Mouse (Mus musculus): Measurements from ENCODE around the gene Hist1h1d.
"Not testable (repeated sequence)": the region's sequence is repeated elsewhere in the genome, so short reads cannot be mapped to it uniquely, and the experiment has no call there.

Hist1h1d gene

DNA sequence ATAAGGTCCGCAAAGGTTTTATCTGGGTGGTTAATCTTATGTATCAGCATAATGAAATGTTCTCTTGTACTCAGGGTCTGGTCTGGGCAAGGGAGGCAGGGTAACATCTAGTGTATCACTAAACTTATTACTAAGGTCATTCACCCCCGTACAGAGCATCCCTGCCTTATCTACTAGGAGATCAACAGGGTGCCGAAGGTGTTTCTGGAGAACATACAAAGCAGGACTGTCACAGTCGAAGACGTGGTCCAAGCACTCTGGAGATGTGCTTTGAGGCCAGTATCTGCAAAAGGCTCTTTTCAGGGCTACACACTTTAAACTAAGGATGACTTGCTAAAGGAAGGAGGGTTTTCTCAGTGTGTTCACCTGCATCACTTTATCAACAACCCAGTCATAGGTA lies 6.4 kb upstream of the Hist1h1d start:
- no peak for DNase-seq (ENCODE audit: low spot score)

DNA sequence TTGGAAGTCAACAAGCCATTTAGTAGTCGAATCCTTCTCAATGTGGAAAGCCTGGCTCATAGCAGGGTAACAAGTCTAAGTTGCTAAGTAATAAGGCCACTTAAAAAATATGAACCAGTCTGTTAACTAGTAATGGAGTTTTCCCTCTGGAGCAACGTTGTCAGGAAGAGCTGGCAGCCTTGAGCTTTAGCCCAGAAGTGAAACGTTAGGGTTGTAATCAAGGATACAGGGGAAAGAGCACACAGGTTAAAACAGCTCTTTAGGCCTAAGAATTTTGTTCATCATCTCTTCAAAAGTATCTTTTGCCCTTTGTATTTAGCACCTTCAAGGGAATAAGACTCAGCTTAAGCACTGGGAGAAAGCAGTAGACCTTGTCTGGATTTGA lies 2.3 kb upstream of the Hist1h1d start:
- no peak for DNase-seq (ENCODE audit: low spot score)

DNA sequence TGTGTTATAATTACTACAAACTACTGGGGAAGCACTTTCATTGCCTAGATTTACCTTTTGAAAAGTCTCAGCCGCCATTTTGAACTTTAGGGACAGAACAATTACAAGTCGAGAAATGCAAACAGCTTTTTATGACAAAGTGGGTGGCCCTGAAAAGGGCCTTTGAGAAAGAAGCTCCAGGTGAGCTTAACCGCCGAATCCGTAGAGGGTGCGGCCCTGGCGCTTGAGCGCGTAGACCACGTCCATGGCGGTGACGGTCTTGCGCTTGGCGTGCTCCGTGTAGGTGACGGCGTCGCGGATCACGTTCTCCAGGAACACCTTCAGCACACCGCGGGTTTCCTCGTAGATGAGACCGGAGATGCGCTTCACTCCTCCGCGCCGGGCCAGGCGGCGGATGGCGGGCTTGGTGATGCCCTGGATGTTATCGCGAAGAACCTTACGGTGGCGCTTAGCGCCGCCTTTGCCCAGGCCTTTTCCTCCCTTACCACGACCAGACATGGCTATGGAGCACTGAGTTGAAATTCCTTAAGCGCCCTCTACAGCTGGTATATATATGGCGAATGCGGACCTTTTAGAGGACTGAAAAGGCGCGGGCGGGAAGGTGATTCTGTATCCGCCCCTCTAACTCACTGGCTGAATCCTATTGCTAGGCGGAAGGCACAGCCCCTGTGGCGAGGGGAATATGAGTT lies 1.8 kb upstream of the Hist1h1d start, which contains the start of gene Hist1h4f:
TSS of gene Hist1h4f (minus strand) at position 503 of the 689 bp plus-strand sequence.
- peak; percentile 82 for DNase-seq (ENCODE audit: low spot score)

DNA sequence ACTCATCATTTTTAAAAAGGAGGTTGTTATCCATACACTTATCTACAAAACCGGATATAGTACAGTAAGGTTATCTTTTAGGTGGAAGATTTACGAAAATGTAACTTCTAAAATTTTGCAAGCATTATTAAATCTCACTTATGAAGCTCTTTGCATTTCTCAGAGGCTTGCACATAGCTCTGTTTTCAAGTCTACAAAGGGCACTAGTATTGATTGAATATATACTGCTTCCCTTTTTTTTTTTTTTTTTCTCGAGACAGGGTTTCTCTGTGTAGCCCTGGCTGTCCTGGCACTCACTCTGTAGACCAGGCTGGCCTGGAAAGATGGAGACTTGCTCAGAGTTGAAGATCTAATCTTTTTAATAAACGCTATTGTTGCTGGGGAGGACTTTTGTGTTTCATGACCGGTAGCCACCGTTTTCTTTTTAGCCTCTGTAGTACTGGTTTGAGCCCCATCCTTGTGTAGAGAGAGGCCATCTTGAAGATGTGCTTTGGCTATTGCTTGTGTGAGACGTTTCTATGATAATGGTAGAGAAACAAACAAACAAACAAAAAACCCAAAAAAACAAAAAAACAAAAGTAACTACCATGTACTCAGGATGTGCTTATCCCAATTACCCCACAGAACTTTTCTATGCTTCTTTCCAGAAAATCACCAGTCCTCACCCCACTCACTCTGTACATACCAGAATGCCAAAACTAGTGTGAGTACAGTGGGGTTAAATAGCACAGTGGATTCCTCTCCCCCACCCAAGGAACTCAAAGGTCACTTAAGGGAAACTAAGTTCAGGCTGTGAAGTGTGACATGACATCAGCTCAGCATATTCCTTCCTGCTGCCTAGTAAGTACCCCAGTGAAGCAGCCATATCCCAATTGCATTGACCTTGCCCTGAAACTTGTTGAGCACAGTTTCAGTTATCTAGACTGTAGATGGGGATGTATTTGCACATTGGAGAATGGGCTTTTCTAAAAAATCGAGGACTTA lies 839 bp upstream of the Hist1h1d start:
- DNase-seq (ENCODE audit: low spot score): no peak

DNA sequence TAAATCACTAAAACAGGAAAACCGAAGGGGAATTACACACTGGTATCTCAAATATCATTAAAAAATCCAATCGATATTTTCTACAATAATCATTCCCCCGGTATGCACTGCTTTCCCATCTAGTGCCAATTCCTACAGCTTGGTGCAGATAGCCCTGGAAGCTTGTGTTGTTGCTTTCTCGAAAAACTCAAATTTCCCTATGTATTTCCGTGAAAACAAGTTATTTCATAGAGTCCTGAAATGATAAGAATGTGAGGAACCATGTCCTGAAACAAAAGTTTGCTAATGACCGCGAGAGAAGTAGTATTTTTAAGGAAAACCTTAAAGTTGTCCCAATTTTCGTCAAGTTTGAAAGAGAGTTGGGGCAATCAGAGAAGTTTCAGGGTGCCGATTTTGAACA lies 1.3 kb downstream of the Hist1h1d start:
- DNase-seq (ENCODE audit: low spot score): no peak

DNA sequence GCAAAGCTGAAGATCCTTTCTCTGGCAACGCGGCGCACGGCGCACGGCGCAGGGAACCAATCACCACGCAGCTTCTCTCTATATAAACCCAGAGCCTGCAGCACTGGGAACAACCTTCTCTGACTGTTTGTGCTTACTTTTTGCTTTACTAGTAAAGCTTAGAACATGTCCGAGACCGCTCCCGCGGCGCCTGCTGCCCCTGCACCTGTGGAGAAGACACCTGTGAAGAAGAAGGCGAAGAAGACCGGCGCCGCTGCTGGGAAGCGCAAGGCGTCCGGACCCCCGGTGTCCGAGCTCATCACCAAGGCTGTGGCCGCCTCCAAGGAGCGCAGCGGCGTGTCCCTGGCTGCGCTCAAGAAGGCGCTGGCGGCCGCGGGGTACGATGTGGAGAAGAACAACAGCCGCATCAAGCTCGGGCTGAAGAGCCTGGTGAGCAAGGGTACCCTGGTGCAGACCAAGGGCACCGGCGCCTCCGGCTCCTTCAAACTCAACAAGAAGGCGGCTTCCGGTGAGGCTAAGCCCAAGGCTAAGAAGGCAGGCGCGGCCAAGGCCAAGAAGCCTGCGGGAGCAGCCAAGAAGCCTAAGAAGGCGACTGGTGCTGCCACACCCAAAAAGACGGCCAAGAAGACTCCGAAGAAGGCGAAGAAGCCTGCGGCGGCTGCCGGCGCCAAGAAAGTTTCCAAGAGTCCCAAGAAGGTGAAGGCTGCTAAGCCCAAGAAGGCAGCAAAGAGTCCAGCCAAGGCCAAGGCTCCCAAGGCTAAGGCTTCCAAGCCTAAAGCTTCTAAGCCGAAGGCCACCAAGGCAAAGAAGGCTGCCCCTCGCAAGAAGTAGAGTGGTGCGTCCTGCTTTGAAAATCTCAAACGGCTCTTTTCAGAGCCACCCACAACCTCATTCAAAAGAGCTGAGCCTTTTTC lies 2.1 kb downstream of the Hist1h1d start:
- DNase-seq (ENCODE audit: low spot score): peak; percentile 72

DNA sequence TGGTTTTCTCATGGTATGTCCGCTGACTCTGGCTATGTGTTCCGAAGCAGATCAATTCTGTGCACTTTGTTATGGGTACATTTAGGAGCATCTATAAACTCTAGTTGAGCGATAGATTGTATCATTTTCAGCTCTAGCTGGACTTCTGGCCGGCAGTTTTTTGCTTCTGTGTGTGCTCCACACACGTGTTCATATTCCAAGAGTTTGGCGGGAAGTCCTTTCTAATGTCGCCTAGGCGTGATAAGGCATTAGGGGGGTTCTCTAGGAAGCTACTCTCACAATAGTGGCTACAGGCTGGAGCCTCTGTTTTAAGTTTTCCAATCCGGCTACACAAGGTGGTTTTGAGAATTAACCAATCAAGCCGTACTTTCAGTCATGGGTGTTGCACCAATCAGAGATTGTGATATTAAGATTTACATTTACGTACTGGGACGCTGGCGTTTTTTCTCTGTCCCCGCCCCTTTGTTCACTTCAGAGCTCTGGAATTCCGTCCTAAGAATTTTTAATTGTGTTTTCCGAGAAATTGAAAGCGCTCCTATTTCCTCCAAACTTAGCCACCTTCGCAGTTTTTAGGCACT lies 2.9 kb downstream of the Hist1h1d start:
- DNase-seq (ENCODE audit: low spot score): peak; percentile 56

DNA sequence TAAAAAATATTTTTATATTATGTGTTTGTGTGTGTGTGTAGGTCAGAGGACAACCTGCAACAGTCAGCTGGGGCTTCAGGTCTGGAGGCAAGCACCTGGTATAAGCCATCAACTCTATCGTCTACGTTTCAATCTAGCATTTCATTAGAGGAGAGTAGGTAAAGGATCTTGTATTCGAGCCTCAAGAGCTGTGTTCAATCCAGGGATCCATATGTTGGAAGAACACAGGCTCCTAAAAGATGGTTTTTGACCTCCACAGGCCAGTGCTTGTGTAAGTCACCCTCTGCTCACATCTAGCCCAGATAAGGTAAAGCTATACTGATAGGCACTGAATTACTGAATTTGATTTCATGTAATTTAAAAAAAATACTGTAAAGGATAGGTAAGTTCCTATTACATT lies 3.8 kb downstream of the Hist1h1d start:
- no peak for DNase-seq (ENCODE audit: low spot score)

DNA sequence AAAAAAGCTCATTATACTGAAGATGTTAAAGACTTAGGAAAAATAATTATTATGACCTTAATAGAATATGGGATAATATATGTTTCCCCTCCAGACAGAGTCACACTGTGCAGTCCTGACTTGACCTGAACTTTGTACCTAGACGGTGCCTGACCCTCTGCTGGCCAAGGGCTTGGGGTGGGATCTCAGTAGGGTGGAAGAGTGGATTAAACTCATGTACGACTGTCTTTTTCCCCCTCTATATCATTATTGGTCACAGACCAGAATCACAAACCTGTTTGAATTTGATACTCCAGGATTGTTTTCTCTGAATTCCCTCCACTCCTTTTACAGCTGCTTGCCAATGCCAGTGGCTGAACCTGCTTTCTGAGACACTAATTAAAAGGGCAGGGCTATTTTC lies 7.6 kb downstream of the Hist1h1d start:
- DNase-seq (ENCODE audit: low spot score): not testable (repeated sequence)

DNA sequence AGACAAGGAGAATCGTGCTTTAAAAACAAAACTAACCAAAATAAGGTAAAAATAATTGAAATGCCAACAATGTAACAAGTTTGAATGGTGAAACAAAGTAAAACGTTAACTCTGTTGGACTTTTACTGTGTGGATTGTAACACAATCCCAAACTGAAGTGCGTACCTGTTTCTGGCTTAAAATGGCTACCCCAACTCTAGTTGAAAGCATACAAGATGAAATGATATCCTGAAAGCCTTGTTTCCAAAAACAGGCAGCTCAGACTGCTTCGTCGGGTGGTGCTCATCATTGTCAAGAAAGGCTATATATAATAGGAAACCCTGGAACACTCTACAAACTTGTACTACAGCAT lies 8.4 kb downstream of the Hist1h1d start:
- not testable (repeated sequence) for DNase-seq (ENCODE audit: low spot score)

DNA sequence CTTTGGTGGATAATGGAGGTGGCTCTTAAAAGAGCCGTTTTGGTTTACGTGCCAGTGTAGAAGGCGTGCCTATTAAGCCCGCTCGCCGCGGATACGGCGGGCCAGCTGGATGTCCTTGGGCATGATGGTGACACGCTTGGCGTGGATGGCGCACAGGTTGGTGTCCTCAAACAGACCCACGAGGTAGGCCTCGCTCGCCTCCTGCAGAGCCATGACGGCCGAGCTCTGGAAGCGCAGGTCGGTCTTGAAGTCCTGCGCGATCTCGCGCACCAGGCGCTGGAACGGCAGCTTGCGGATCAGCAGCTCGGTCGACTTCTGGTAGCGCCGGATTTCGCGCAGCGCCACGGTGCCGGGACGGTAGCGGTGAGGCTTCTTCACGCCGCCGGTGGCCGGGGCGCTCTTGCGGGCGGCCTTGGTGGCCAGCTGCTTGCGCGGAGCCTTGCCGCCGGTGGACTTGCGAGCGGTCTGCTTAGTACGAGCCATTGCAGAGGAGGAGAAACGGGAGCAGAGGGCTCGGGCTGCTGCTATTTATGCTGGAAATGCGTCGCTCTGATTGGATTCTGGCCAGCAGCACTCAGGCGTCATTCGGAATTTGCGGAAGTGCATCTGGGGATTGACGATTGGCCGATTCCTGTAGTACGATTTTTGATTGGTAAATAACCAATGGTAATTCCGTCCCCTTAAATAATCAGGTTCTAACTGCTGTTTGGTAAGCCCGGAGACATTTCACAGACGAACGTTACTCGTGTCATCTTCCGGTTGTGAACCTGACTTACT lies 9.0 kb downstream of the Hist1h1d start, which contains the start of gene Hist1h3e:
TSS of gene Hist1h3e (minus strand) at position 487 of the 777 bp plus-strand sequence.
- peak; percentile 90 for DNase-seq (ENCODE audit: low spot score)

DNA sequence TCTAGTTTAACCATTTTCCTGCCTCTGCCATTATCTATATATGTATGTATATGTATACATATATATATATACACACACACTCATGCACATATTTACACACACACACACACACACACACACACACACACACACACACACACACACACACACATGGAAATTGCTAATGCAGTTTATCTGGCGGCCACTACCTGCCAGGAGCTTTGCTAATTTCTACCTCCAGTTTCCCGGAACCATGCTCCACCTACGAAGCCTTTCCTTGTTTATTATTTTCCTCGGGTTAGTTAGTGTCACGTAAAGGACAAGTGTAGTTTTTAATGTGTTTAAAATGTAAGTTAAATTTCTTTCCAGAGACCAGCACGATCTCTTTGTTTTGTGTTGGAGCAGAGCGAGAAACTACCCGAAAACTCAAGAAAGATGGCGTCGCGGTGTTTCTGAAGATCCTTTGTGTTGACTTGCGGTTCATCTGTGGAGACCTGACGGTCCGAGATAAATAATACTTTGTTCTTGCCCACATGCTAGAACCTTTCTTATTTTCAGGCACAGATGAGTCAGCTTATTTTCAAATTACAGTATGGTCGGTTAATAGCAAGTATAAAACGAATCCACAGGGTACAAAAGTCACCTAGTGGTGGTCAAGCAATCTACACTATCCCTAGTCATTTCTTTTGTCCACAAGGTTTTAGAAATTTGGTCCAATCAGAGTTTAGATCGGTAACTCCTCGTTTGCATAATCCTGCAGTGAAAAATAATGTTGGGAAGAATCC lies 9.8 kb downstream of the Hist1h1d start:
- DNase-seq (ENCODE audit: low spot score): no peak

DNA sequence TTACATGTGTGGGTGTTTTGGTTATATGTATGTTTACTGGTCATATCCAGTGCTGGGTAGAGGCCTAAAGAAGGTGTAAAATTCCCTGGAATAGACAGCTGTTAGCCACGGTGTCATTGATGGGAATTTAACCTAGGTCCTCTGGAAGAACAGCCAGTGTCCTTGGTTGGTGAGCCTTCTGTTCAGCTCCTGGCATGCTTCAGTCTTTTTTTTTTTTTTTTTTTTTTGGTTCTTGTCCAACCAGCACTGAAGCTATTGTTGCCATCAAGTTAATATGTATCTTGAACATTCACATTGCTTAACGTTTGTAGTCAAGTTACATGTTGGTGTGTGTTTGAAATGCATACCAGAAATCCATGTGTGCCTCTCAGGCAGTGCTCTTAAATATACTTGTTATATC lies 11.4 kb downstream of the Hist1h1d start:
- no peak for DNase-seq (ENCODE audit: low spot score)

DNA sequence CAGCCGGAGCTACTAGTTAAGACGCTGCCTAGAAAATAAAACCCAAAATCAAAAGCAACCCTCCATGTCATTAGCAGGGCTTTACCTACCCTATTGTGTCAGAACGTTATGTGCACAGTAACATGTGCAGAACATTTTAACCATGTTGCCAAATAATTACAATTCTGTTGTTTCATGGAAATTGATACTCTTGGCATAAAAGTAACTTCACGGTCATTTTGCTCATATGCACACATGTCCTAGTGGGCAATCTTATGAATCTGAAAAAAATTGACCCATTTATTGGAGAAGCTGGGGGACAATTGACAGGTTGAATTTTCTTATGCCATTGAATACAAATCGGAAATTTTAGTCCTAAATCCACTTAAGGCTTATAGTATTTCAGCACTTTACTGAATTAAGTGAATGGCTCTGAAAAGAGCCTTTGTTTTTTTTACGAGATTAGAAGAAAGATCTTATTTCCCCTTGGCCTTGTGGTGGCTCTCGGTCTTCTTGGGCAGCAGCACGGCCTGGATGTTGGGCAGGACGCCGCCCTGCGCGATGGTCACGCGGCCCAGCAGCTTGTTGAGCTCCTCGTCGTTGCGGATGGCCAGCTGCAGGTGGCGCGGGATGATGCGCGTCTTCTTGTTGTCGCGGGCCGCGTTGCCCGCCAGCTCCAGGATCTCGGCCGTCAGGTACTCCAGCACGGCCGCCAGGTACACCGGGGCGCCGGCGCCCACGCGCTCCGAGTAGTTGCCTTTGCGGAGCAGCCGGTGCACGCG lies 17.4 kb downstream of the Hist1h1d start:
- DNase-seq (ENCODE audit: low spot score): not testable (repeated sequence)

DNA sequence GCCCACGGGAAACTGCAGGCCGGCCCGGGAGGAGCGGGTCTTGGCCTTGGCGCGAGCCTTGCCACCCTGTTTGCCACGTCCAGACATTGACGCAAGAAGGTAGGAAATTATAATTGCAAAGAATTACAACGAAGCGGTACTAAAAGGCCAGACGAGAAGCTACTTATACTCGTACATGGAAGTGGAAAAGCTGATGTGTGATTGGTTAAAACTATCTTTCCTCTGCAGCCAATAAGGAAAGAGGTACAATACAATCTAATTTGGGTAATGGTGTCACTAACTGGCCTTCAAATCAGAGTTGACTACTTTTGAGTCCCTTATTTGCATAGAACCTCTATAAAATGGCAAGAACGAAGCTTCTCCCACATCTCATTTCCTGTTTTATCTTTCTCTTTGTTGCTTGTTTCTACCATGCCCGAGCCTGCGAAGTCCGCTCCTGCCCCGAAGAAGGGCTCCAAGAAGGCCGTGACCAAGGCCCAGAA lies 18.0 kb downstream of the Hist1h1d start, which contains the start of the genes Hist1h2ae and Hist1h2bg:
TSS of gene Hist1h2ae (minus strand) at position 199 of the 482 bp plus-strand sequence.
TSS of gene Hist1h2bg (plus strand) at position 375 of the 482 bp plus-strand sequence.
- DNase-seq (ENCODE audit: low spot score): peak; percentile 66

DNA sequence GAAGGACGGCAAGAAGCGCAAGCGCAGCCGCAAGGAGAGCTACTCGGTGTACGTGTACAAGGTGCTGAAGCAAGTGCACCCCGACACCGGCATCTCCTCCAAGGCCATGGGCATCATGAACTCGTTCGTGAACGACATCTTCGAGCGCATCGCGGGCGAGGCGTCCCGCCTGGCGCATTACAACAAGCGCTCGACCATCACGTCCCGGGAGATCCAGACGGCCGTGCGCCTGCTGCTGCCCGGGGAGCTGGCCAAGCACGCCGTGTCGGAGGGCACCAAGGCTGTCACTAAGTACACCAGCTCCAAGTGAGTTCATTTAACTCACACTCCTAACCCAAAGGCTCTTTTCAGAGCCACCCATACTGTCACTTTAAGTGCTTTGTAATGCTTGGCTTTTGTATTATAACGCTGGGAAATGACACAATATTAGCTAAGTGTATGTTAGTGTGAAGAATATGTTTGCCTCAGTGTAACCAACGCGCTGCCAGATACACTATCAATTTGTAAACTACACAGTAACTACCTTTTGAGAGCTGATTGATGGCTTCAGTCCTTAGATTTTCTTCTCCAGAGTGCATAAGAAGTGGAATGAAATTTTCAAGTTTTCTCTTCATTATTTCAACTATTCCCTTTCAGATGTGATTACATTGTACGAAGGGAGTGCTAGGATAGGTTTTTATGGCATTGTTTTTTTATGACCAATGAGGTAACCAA lies 18.6 kb downstream of the Hist1h1d start:
- not testable (repeated sequence) for DNase-seq (ENCODE audit: low spot score)

DNA sequence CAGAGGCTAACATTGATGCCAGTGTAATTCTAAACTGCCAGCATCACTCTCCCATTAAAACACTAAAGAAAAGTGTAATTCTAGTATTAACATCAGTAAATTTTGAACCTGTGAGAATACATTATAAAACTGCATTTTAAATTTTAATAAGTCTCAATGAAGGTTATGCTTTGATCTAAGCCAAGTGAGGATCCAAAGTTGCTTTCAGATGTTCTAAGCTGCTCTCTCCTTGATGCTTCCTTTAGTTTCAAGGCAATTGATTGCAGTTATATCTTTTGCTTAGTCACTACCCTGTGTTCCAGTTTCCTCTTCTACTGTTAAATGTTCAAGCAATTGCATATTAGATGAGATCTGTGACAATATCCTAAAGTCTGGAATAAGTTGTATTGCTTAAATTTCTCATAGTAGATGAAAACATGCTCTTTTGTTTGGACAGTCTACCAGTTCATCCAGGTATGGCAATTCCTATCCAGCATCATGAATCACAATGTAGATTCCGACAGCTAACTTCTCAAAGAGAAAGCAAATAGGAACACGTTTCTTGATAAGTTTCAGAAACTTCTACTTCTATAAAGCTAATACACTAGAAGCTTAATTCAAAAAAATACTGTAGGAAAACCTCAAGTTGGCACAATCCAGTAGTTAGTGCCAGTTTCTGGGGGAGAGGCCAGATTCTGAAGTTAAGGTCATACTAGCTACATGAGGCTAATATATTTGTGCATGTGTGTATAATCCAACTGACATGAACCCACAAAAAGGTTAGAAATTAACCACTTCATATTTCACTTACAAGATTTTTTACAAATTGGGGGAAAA lies 19.4 kb downstream of the Hist1h1d start:
- no peak for DNase-seq (ENCODE audit: low spot score)

Data from ovary, adult 18-20 months (tissue).